Mouse (Mus musculus): ENCODE measurements around the gene Slc35f5.

DNA sequence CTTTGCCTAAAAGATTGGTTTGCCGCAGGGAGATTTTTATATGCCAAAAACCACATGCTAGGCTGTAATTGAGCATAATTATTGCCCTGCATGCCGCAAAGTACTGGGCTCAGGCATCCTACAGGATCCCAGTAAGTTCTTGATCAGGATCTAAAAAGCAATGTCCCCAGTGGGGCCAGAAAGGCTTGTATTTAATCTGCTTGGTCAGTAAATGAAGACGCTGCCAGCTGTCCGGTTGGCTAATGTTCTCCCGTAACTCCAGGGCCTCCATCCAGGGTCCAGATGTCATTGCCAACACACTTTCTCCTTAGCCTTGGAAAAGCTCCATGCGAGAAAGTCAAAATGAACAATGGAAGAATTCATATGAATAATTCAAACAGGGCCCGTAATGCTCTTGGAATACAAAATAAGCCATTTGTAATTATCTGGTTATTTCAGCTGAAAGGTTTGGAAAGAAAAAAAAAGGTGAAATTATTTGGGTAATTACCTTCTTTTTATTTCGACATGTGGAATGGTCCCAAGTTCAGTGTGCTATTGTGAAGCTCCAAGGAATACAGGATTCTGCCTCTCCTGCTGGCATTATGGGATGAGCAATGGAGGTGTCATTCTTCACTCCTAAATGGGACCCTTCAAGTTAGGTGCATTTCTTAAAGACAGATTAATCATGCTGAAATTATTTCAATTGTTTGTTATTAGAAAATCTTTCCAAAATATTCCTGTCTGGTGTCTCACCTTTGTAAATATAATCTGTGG lies 79.3 kb downstream of the Slc35f5 start:
- TF ChIP-seq POLR2A (IDR thresholded peaks at IDR 0.05; ENCODE audit: insufficient read depth, low read length) (no peak), EP300 (IDR thresholded peaks at IDR 0.05; ENCODE audit: insufficient read depth, low read depth, low read length) (no peak)

All from ES-Bruce4 (cell line).